Mouse (Mus musculus) CD4-positive, CD25-positive, alpha-beta regulatory T cell, adult 4 months (primary cell): ENCODE data around the gene Cldn20. TPM values are rescaled to one million over a fixed set of nuclear protein-coding genes. Genes with fewer than 3 reads are reported as not detected.
A peak's percentile ranks its signal among the peaks of the same experiment; 100 is the strongest.

Experiments used
- ATAC-seq: one replicate; pipeline ENCODE4 v1.8.0; 2017
- polyA plus RNA-seq, 2 experiments: library from polyadenylated mRNA; unstranded; fragments of 100-300 nt; shearing (Covaris generic); gene quantifications; one replicate each; pipeline ENCODE4 v1.2.1; 2017

The Cldn20 gene
- not detected for polyA plus RNA-seq

- no peak for ATAC-seq
These were observed at the start of gene Cldn20 for GRCm38 (mm10) chr17:3532254-3532653. Cldn20 (plus strand) TSS chr17:3532554.

GRCm38 (mm10) chr17:3483091-3483490 lies 49.3 kb upstream of the Cldn20 start:
- no peak for ATAC-seq

- no peak for ATAC-seq
These were observed 46.5 kb upstream of the Cldn20 start for GRCm38 (mm10) chr17:3485851-3486250.

- ATAC-seq = no peak
These were observed 45.1 kb upstream of the Cldn20 start for GRCm38 (mm10) chr17:3487211-3487610.

GRCm38 (mm10) chr17:3487721-3488601 lies 44.4 kb upstream of the Cldn20 start:
- no peak for ATAC-seq

GRCm38 (mm10) chr17:3490216-3490895 lies 42.0 kb upstream of the Cldn20 start:
- ATAC-seq = no peak

GRCm38 (mm10) chr17:3491065-3491464 lies 41.3 kb upstream of the Cldn20 start:
- ATAC-seq = no peak

- no peak for ATAC-seq
These were observed 40.7 kb upstream of the Cldn20 start for GRCm38 (mm10) chr17:3491667-3492066.

- ATAC-seq = no peak
These were observed 36.8 kb upstream of the Cldn20 start for GRCm38 (mm10) chr17:3495576-3495975.

- no peak for ATAC-seq
These were observed 36.3 kb upstream of the Cldn20 start for GRCm38 (mm10) chr17:3496080-3496479.

- no peak for ATAC-seq
These were observed 34.3 kb upstream of the Cldn20 start for GRCm38 (mm10) chr17:3498086-3498485.

GRCm38 (mm10) chr17:3498580-3498979 lies 33.8 kb upstream of the Cldn20 start:
- ATAC-seq = no peak

- ATAC-seq = no peak
These were observed 32.9 kb upstream of the Cldn20 start for GRCm38 (mm10) chr17:3499468-3499867.

- ATAC-seq = no peak
These were observed 32.3 kb upstream of the Cldn20 start for GRCm38 (mm10) chr17:3500076-3500475.

GRCm38 (mm10) chr17:3500936-3501335 lies 31.4 kb upstream of the Cldn20 start:
- no peak for ATAC-seq

GRCm38 (mm10) chr17:3505711-3506110 lies 26.6 kb upstream of the Cldn20 start:
- ATAC-seq = no peak

- peak; percentile 49 for ATAC-seq
These were observed 25.8 kb upstream of the Cldn20 start for GRCm38 (mm10) chr17:3506508-3506907.

- ATAC-seq = peak; percentile 80
These were observed 22.5 kb upstream of the Cldn20 start for GRCm38 (mm10) chr17:3509841-3510240.

- ATAC-seq = no peak
These were observed 18.0 kb upstream of the Cldn20 start for GRCm38 (mm10) chr17:3514316-3514715.

GRCm38 (mm10) chr17:3515851-3516250 lies 16.5 kb upstream of the Cldn20 start:
- no peak for ATAC-seq

- no peak for ATAC-seq
These were observed 15.9 kb upstream of the Cldn20 start for GRCm38 (mm10) chr17:3516406-3516805.

GRCm38 (mm10) chr17:3520344-3520743 lies 12.0 kb upstream of the Cldn20 start:
- no peak for ATAC-seq

- ATAC-seq = no peak
These were observed 4.4 kb upstream of the Cldn20 start for GRCm38 (mm10) chr17:3527841-3528471.
